In the genomic region with DNA sequence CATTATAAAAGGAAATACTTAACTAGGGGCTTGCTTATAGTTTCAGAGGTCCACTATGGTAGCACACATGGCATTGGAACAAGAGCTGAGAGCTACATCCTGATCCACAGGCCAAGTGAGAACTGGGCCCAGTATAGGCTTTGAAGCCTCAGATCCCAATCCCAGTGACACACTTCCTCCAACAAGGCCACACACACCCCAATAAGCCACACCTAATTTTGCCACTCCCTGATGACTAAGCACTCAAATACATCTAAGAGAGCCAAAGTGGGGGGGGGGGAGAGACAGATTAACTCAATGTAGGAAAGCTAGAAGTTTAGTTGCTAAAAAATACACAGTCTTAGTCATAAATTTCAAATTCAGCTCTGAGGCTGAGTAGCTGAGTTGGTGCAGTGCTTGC, we compare ENCODE assay signal across 19 mouse cellular contexts. TPM values are rescaled to one million over a fixed set of nuclear protein-coding genes. Genes with fewer than 3 reads are reported as not detected.
DNase-seq lines count a peak whose midpoint lies in the region; ATAC-seq and TF ChIP-seq lines count a peak whose summit lies in the region.
"Had no signal": no experiment of that assay in that cellular context is flagged by ENCODE, and none has a peak within 500 bp of the region (broad histone marks: within the 10 kb centered on the region; RNA-seq: fewer than 3 reads in every experiment).

No protein-coding gene starts in this region.

- no peak overlapping the region for H3K4me2 ChIP-seq in hindbrain, embryonic 13.5 days
- H3K4me2 ChIP-seq in forebrain, embryonic 12.5 days = no peak overlapping the region
- H3K4me2 ChIP-seq: limb, embryonic 15.5 days had no signal

- H3K9ac ChIP-seq in MEL (ENCODE audit: control insufficient read depth, low read depth, low read length, poor library complexity, severe bottlenecking) = peak overlapping the region; percentile 6; the same call in 1 of the 2 replicates
- no peak overlapping the region for H3K9ac ChIP-seq in hindbrain, embryonic 13.5 days
- no peak overlapping the region for H3K9ac ChIP-seq in forebrain, embryonic 12.5 days
- H3K9ac ChIP-seq: forebrain, postnatal 0 days; limb, embryonic 15.5 days had no signal

- 0 out of 4 replicates have a peak, but pooled peaks of 1 of the 2 experiments have one; percentile 28 for TF ChIP-seq POLR2A in MEL (IDR thresholded peaks at IDR 0.05; ENCODE audit: control insufficient read depth in 1 of 2, insufficient read depth in 1 of 2, low read depth in 1 of 2, low read length in 2 of 2, poor library complexity in 1 of 2)

- H3K27ac ChIP-seq in MEL (ENCODE audit: control insufficient read depth, low read depth, low read length) = peak overlapping the region; percentile 82
- no peak overlapping the region for H3K27ac ChIP-seq in hindbrain, embryonic 13.5 days
- no peak overlapping the region for H3K27ac ChIP-seq in forebrain, embryonic 12.5 days
- H3K27ac ChIP-seq: heart, embryonic 10.5 days; hindbrain, postnatal 0 days; limb, embryonic 15.5 days had no signal

- no peak overlapping the region for H3K4me3 ChIP-seq in MEL (ENCODE audit: control insufficient read depth in 1 of 2, insufficient read depth in 1 of 2, low read depth in 2 of 2, low read length in 2 of 2)
- H3K4me3 ChIP-seq in hindbrain, embryonic 13.5 days = no peak overlapping the region
- H3K4me3 ChIP-seq in forebrain, embryonic 12.5 days (replicated peaks) = no peak overlapping the region
- H3K4me3 ChIP-seq: erythroblast, embryonic 14.5 days; heart, embryonic 10.5 days; limb, embryonic 15.5 days had no signal

- TF ChIP-seq RAD21 in MEL (IDR thresholded peaks at IDR 0.05; ENCODE audit: low read depth, low read length) = no peak

- TF ChIP-seq CTCF in MEL (IDR thresholded peaks at IDR 0.05 in 2 of 3, conservative IDR thresholded peaks at IDR 0.05 in 1 of 3; ENCODE audit: control insufficient read depth in 1 of 3, insufficient read depth in 1 of 3, low read depth in 2 of 3, low read length in 3 of 3, poor library complexity in 1 of 3, severe bottlenecking in 1 of 3) = no peak

- no peaks in the 10 kb centered on the region for H3K79me2 ChIP-seq in MEL (ENCODE audit: control insufficient read depth, insufficient read depth, low read length, poor library complexity)

- H3K36me3 ChIP-seq in MEL (ENCODE audit: control insufficient read depth in 1 of 2, insufficient read depth in 2 of 2, low read length in 2 of 2) = peaks cover 22 to 32% of the 10 kb centered on the region in 2 experiments
- peaks cover 90% of the 10 kb centered on the region for H3K36me3 ChIP-seq in hindbrain, embryonic 13.5 days
- peaks cover 90% of the 10 kb centered on the region for H3K36me3 ChIP-seq in forebrain, embryonic 12.5 days (replicated peaks)

- no peak for DNase-seq in frontal cortex, postnatal 25 days (ENCODE audit: low spot score in 2 of 2)
- DNase-seq in MEL (ENCODE audit: low read depth, low spot score) = peak; percentile 84
- no peak for DNase-seq in spleen, postnatal 4 days (ENCODE audit: low spot score in 2 of 2)
- DNase-seq: B cell, adult 2 months; cerebellum, adult 9-11 months; forebrain, postnatal 0 days; gastrocnemius, postnatal 14 days; lung, postnatal 4 days; midbrain, embryonic 14.5 days had no signal

- ATAC-seq in frontal cortex, adult (ENCODE audit: low TSS enrichment) = peak; percentile 50; the same call in 1 of the 2 replicates
- ATAC-seq in erythroblast, adult 5-6 weeks (replicated peaks; ENCODE audit: low FRiP score, poor library complexity, severe bottlenecking) = peak; percentile 58; the same call in 1 of the 2 replicates
- ATAC-seq in megakaryocyte progenitor cell, adult 5-6 weeks (replicated peaks; ENCODE audit: poor library complexity) = 0 out of 2 replicates have a peak, but pooled peaks have one; percentile 36
- no peak for ATAC-seq in hindbrain, embryonic 13.5 days (ENCODE audit: low FRiP score)
- no peak for ATAC-seq in forebrain, embryonic 12.5 days (ENCODE audit: low FRiP score)
- ATAC-seq: Patski had no signal

- no peaks in the 10 kb centered on the region for H3K27me3 ChIP-seq in MEL (ENCODE audit: control insufficient read depth in 1 of 2, insufficient read depth in 2 of 2, low read length in 2 of 2)
- H3K27me3 ChIP-seq in hindbrain, embryonic 13.5 days = no peaks in the 10 kb centered on the region
- H3K27me3 ChIP-seq in forebrain, embryonic 12.5 days = no peaks in the 10 kb centered on the region
- H3K27me3 ChIP-seq: limb, embryonic 15.5 days; Patski had no signal

- peak in 1 of 2 experiments; percentile 48; a peak in 1 of 4 replicates for TF ChIP-seq EP300 in MEL (IDR thresholded peaks at IDR 0.05; ENCODE audit: low read depth in 1 of 2, low read length in 2 of 2)

- no peaks in the 10 kb centered on the region for H3K9me3 ChIP-seq in MEL (replicated peaks; ENCODE audit: insufficient read depth, low read length)
- H3K9me3 ChIP-seq in hindbrain, embryonic 13.5 days = no peaks in the 10 kb centered on the region
- H3K9me3 ChIP-seq in forebrain, embryonic 12.5 days = no peaks in the 10 kb centered on the region
- H3K9me3 ChIP-seq: heart, embryonic 10.5 days; limb, embryonic 15.5 days had no signal

- H3K4me1 ChIP-seq in MEL (ENCODE audit: control insufficient read depth in 1 of 2, insufficient read depth in 2 of 2, low read length in 2 of 2) = peaks cover 9 to 25% of the 10 kb centered on the region in 2 experiments
- H3K4me1 ChIP-seq in hindbrain, embryonic 13.5 days (replicated peaks) = no peaks in the 10 kb centered on the region
- no peaks in the 10 kb centered on the region for H3K4me1 ChIP-seq in forebrain, embryonic 12.5 days
- H3K4me1 ChIP-seq: heart, embryonic 10.5 days; limb, embryonic 15.5 days had no signal

TF ChIP-seq in MEL, 35 proteins besides CTCF, POLR2A, EP300 and RAD21:
- TF ChIP-seq MAZ (IDR thresholded peaks at IDR 0.05; ENCODE audit: low read depth, low read length) (no peak), ETS1 (IDR thresholded peaks at IDR 0.05; ENCODE audit: low read depth, low read length) (peak; percentile 61; the same call in 1 of the 2 replicates), NRF1 (IDR thresholded peaks at IDR 0.05; ENCODE audit: insufficient read depth, low read depth, low read length, poor library complexity, severe bottlenecking) (no peak), SIN3A (IDR thresholded peaks at IDR 0.05; ENCODE audit: low read length) (no peak), CHD2 (IDR thresholded peaks at IDR 0.05; ENCODE audit: low read length) (no peak), GATA1 (IDR thresholded peaks at IDR 0.05; ENCODE audit: low read depth, low read length) (no peak), POLR2AphosphoS2 (IDR thresholded peaks at IDR 0.05; ENCODE audit: low read length) (no peak), RCOR1 (IDR thresholded peaks at IDR 0.05; ENCODE audit: low read depth, low read length) (0 out of 2 replicates have a peak, but pooled peaks have one; percentile 15)

RNA-seq across cellular contexts. Expression of gene Sar1a, which starts 10.2 kb away (rescaled TPM):
- 114 and 135 TPM in 2 replicates for total RNA-seq in MEL (2012; rRNA removed)
- 100 to 1,000 TPM in 1 of 2 experiments, not detected in 1; 133 TPM for polyA plus RNA-seq in MEL (2012; ENCODE audit: insufficient read depth in 1 of 2, insufficient read length in 2 of 2, low read depth in 1 of 2, low replicate concordance in 2 of 2, missing spikeins in 1 of 2)
- total RNA-seq in erythroblast, adult 5-6 weeks (2015; ENCODE audit: low replicate concordance) = 37.6 and 50.5 TPM in 2 replicates
- total RNA-seq in erythroblast, adult 5-6 weeks (2017; ENCODE audit: low replicate concordance) = 26.9 and 32.6 TPM in 2 replicates
- total RNA-seq in megakaryocyte progenitor cell, adult 5-6 weeks (2015) = 81.2 and 88.9 TPM in 2 replicates
- total RNA-seq in megakaryocyte progenitor cell, adult 5-6 weeks (2017) = 98.0 and 113 TPM in 2 replicates
- 194 and 201 TPM in 2 replicates for polyA plus RNA-seq in hindbrain, embryonic 13.5 days (2015; fragmentation: Nextera tagmentation; extraction: Ambion mirVana)
- 216 and 221 TPM in 2 replicates for polyA plus RNA-seq in forebrain, embryonic 12.5 days (2016; fragmentation: Nextera tagmentation; extraction: Ambion mirVana)

RNA-seq across cellular contexts. Expression of gene Ppa1, which starts 21.5 kb away (rescaled TPM):
- 201 and 211 TPM in 2 replicates for total RNA-seq in MEL (2012; rRNA removed)
- 100 to 1,000 TPM in 1 of 2 experiments, not detected in 1; 197 TPM for polyA plus RNA-seq in MEL (2012; ENCODE audit: insufficient read depth in 1 of 2, insufficient read length in 2 of 2, low read depth in 1 of 2, low replicate concordance in 2 of 2, missing spikeins in 1 of 2)
- 14.4 and 18.1 TPM in 2 replicates for total RNA-seq in erythroblast, adult 5-6 weeks (2015; ENCODE audit: low replicate concordance)
- total RNA-seq in erythroblast, adult 5-6 weeks (2017; ENCODE audit: low replicate concordance) = 19.2 and 22.2 TPM in 2 replicates
- total RNA-seq in megakaryocyte progenitor cell, adult 5-6 weeks (2015) = 94.9 and 95.4 TPM in 2 replicates
- total RNA-seq in megakaryocyte progenitor cell, adult 5-6 weeks (2017) = 139 and 176 TPM in 2 replicates
- polyA plus RNA-seq in hindbrain, embryonic 13.5 days (2015; fragmentation: Nextera tagmentation; extraction: Ambion mirVana) = 206 and 209 TPM in 2 replicates
- 264 and 269 TPM in 2 replicates for polyA plus RNA-seq in forebrain, embryonic 12.5 days (2016; fragmentation: Nextera tagmentation; extraction: Ambion mirVana)

RNA-seq across cellular contexts. Expression of gene Tysnd1, which starts 25.4 kb away (rescaled TPM):
- total RNA-seq in MEL (2012; rRNA removed) = 59.8 and 72.7 TPM in 2 replicates
- 100 to 1,000 TPM in 1 of 2 experiments, not detected in 1; 119 TPM for polyA plus RNA-seq in MEL (2012; ENCODE audit: insufficient read depth in 1 of 2, insufficient read length in 2 of 2, low read depth in 1 of 2, low replicate concordance in 2 of 2, missing spikeins in 1 of 2)
- 0.58 and 7.1 TPM in 2 replicates for total RNA-seq in erythroblast, adult 5-6 weeks (2015; ENCODE audit: low replicate concordance)
- total RNA-seq in erythroblast, adult 5-6 weeks (2017; ENCODE audit: low replicate concordance) = 3.2 and 8.8 TPM in 2 replicates
- 19.0 and 19.7 TPM in 2 replicates for total RNA-seq in megakaryocyte progenitor cell, adult 5-6 weeks (2015)
- total RNA-seq in megakaryocyte progenitor cell, adult 5-6 weeks (2017) = 19.9 and 22.7 TPM in 2 replicates
- polyA plus RNA-seq in hindbrain, embryonic 13.5 days (2015; fragmentation: Nextera tagmentation; extraction: Ambion mirVana) = 18.2 and 24.7 TPM in 2 replicates
- polyA plus RNA-seq in forebrain, embryonic 12.5 days (2016; fragmentation: Nextera tagmentation; extraction: Ambion mirVana) = 28.4 and 28.9 TPM in 2 replicates

RNA-seq across cellular contexts. Expression of gene Aifm2, which starts 45.2 kb away (rescaled TPM):
- total RNA-seq in MEL (2012; rRNA removed) = 13.2 and 13.4 TPM in 2 replicates
- polyA plus RNA-seq in MEL (2012; ENCODE audit: insufficient read depth in 1 of 2, insufficient read length in 2 of 2, low read depth in 1 of 2, low replicate concordance in 2 of 2, missing spikeins in 1 of 2) = 10 to 100 TPM in 1 of 2 experiments, not detected in 1; 17.7 TPM
- 0.58 and 0.84 TPM in 2 replicates for total RNA-seq in erythroblast, adult 5-6 weeks (2015; ENCODE audit: low replicate concordance)
- 1.2 and 2.0 TPM in 2 replicates for total RNA-seq in erythroblast, adult 5-6 weeks (2017; ENCODE audit: low replicate concordance)
- 1.2 and 1.3 TPM in 2 replicates for total RNA-seq in megakaryocyte progenitor cell, adult 5-6 weeks (2015)
- total RNA-seq in megakaryocyte progenitor cell, adult 5-6 weeks (2017) = 3.7 and 4.4 TPM in 2 replicates
- polyA plus RNA-seq in hindbrain, embryonic 13.5 days (2015; fragmentation: Nextera tagmentation; extraction: Ambion mirVana) = 8.2 and 8.3 TPM in 2 replicates
- polyA plus RNA-seq in forebrain, embryonic 12.5 days (2016; fragmentation: Nextera tagmentation; extraction: Ambion mirVana) = 5.8 and 6.1 TPM in 2 replicates

Comparison
In these comparisons a context has a peak if more than half of its experiments do, and no peak if none do; other contexts are left out.
1. ATAC-seq: peak in frontal cortex, adult (single experiment), erythroblast, adult 5-6 weeks (single experiment) and megakaryocyte progenitor cell, adult 5-6 weeks (single experiment); none in hindbrain, embryonic 13.5 days (single experiment) and forebrain, embryonic 12.5 days (single experiment).